Mouse (Mus musculus) embryonic facial prominence, embryonic 15.5 days (tissue): ENCODE data around the gene Traf4. TPM values are rescaled to one million over a fixed set of nuclear protein-coding genes. Genes with fewer than 3 reads are reported as not detected.
"Not testable (repeated sequence)": the region's sequence is repeated elsewhere in the genome, so short reads cannot be mapped to it uniquely, and the experiment has no call there.

Experiments
- ATAC-seq: fragments of 200-750 bp; cut with Nextera tagmentation; 2 replicates; pipeline ENCODE4 v1.8.0; 2017; ENCODE audit warnings: low read depth, moderate TSS enrichment; ENCODE audit not compliant: insufficient number of reproducible peaks, low FRiP score, low TSS enrichment
- H3K27ac ChIP-seq: fragments of 300-500 bp; sonication (generic); replicated peaks from 2 replicates; pipeline ENCODE4 v1.5.1; 2015; ENCODE audit warnings: mild to moderate bottlenecking, inconsistent platforms
- H3K27me3 ChIP-seq: fragments of 300-500 bp; sonication (generic); 2 replicates; pipeline ENCODE4 v1.6.1; 2015; ENCODE audit warnings: inconsistent platforms
- H3K36me3 ChIP-seq: fragments of 300-500 bp; sonication (generic); 2 replicates; pipeline ENCODE4 v1.6.1; 2015; ENCODE audit warnings: mild to moderate bottlenecking, inconsistent platforms
- H3K4me1 ChIP-seq: fragments of 300-500 bp; sonication (generic); 2 replicates; pipeline ENCODE4 v1.6.1; 2015; ENCODE audit warnings: inconsistent platforms
- H3K4me2 ChIP-seq: fragments of 300-500 bp; sonication (generic); replicated peaks from 2 replicates; pipeline ENCODE4 v1.6.1; 2015; ENCODE audit warnings: mild to moderate bottlenecking, inconsistent platforms
- H3K4me3 ChIP-seq: fragments of 300-500 bp; sonication (generic); replicated peaks from 2 replicates; pipeline ENCODE4 v1.5.1; 2015; ENCODE audit warnings: mild to moderate bottlenecking, inconsistent platforms
- H3K9ac ChIP-seq: fragments of 300-500 bp; sonication (generic); 2 replicates; pipeline ENCODE4 v1.6.1; 2015; ENCODE audit warnings: inconsistent platforms
- H3K9me3 ChIP-seq: fragments of 300-500 bp; sonication (generic); replicated peaks from 2 replicates; pipeline ENCODE4 v1.6.1; 2016; ENCODE audit warnings: inconsistent platforms
- WGBS: fragments of 180-500 bp; shearing (Covaris S2); methylation state at CpG from one replicate; pipeline ENCODE4 v1.1.7; 2015; 5-methylcytosine and 5-hydroxymethylcytosine counted together
- polyA plus RNA-seq: library from polyadenylated mRNA; unstranded; fragments of >200 nt; fragmentation: Nextera tagmentation; extraction: Ambion mirVana; gene quantifications from 2 replicates; pipeline ENCODE4 v1.2.1, GENCODE M21; 2015

Gene Traf4
- polyA plus RNA-seq, 1 experiment from 2014 or later, result 89.3 TPM

- H3K27me3 ChIP-seq, result no peaks in the 10 kb centered on the region
Measured at GRCm38 (mm10) chr11:78194411-78195100, 29.2 kb upstream of the Traf4 start.

GRCm38 (mm10) chr11:78193113-78193512 is 27.7 kb upstream of the Traf4 start, which contains the start of gene Proca1:
Proca1 (plus strand) TSS chr11:78193392.
- H3K4me1 ChIP-seq, result peaks cover 28% of the 10 kb centered on the region
- H3K27ac ChIP-seq, result peak within 1 kb of the TSS; percentile 49; the same call in 1 of the 2 replicates
- 70% methylated on average over 1 of the region's 1 CpGs for WGBS
- H3K27me3 ChIP-seq, result no peaks in the 10 kb centered on the region
- peaks cover 29% of the 10 kb centered on the region for H3K36me3 ChIP-seq
- no peak within 1 kb of the TSS for H3K9ac ChIP-seq
- peak within 1 kb of the TSS; percentile 55 for H3K4me3 ChIP-seq
- H3K4me2 ChIP-seq, result peak within 1 kb of the TSS; percentile 81
- ATAC-seq, result no peak
- H3K9me3 ChIP-seq, result no peaks in the 10 kb centered on the region

More at GRCm38 (mm10) chr11:78194411-78195100, 29.2 kb upstream of the Traf4 start:
- Histone ChIP-seq H3K9me3 (no peaks in the 10 kb centered on the region), H3K4me2 (peak overlapping the region; percentile 81), H3K36me3 (peaks cover 29% of the 10 kb centered on the region), H3K9ac (0 out of 2 replicates have a peak overlapping the region, but pooled peaks have one; percentile 9), H3K27ac (peak overlapping the region; percentile 49; the same call in 1 of the 2 replicates), H3K4me3 (peak overlapping the region; percentile 55), H3K4me1 (peaks cover 23% of the 10 kb centered on the region)
- peak; percentile 75 for ATAC-seq
- WGBS, result 2% methylated on average over 30 of the region's 30 CpGs

GRCm38 (mm10) chr11:78190041-78190440 is 24.7 kb upstream of the Traf4 start:
- no peak for ATAC-seq
- Histone ChIP-seq H3K27me3 (no peaks in the 10 kb centered on the region), H3K4me2 (peak overlapping the region; percentile 64), H3K9me3 (no peaks in the 10 kb centered on the region), H3K27ac (peak overlapping the region; percentile 98), H3K4me3 (peak overlapping the region; percentile 72), H3K36me3 (peaks cover 29% of the 10 kb centered on the region), H3K9ac (peak overlapping the region; percentile 82; the same call in 1 of the 2 replicates), H3K4me1 (peaks cover 25% of the 10 kb centered on the region)
- 57% methylated on average over 6 of the region's 6 CpGs for WGBS

GRCm38 (mm10) chr11:78189234-78190040 is 24.0 kb upstream of the Traf4 start:
- WGBS, result under 1% methylated on average over 42 of the region's 42 CpGs
- peaks cover 19% of the 10 kb centered on the region for H3K4me1 ChIP-seq
- peak overlapping the region; percentile 72 for H3K4me3 ChIP-seq
- peak; percentile 82 for ATAC-seq
- peak overlapping the region; percentile 82 for H3K9ac ChIP-seq
- H3K27ac ChIP-seq, result peak overlapping the region; percentile 98
- H3K27me3 ChIP-seq, result no peaks in the 10 kb centered on the region
- peaks cover 31% of the 10 kb centered on the region for H3K36me3 ChIP-seq
- peak overlapping the region; percentile 64 for H3K4me2 ChIP-seq
- H3K9me3 ChIP-seq, result no peaks in the 10 kb centered on the region

GRCm38 (mm10) chr11:78188331-78189233 is 23.2 kb upstream of the Traf4 start, which contains the start of gene Rab34:
Rab34 (plus strand) TSS chr11:78188430.
- peak; percentile 90 for ATAC-seq
- Histone ChIP-seq H3K4me1 (peaks cover 15% of the 10 kb centered on the region), H3K27me3 (no peaks in the 10 kb centered on the region), H3K4me3 (peak within 1 kb of the TSS; percentile 72), H3K9ac (peak within 1 kb of the TSS; percentile 82), H3K36me3 (peaks cover 31% of the 10 kb centered on the region), H3K9me3 (no peaks in the 10 kb centered on the region), H3K4me2 (peak within 1 kb of the TSS; percentile 64), H3K27ac (peak within 1 kb of the TSS; percentile 98)
- WGBS, result under 1% methylated on average over 80 of the region's 80 CpGs

- H3K4me1 ChIP-seq, result peaks cover 33% of the 10 kb centered on the region
- not testable (repeated sequence) for H3K9ac ChIP-seq, H3K4me3 ChIP-seq, H3K27ac ChIP-seq, H3K27me3 ChIP-seq, H3K9me3 ChIP-seq, H3K4me2 ChIP-seq, ATAC-seq
- 94% methylated on average over 6 of the region's 6 CpGs for WGBS
- H3K36me3 ChIP-seq, result peaks cover 27% of the 10 kb centered on the region
Measured at GRCm38 (mm10) chr11:78184702-78185101, 19.3 kb upstream of the Traf4 start.

GRCm38 (mm10) chr11:78183884-78184514 is 18.6 kb upstream of the Traf4 start:
- peaks cover 30% of the 10 kb centered on the region for H3K36me3 ChIP-seq
- peak overlapping the region; percentile 97 for H3K4me3 ChIP-seq
- 46% methylated on average over 10 of the region's 10 CpGs for WGBS
- H3K9me3 ChIP-seq, result no peaks in the 10 kb centered on the region
- H3K4me1 ChIP-seq, result peaks cover 34% of the 10 kb centered on the region
- H3K9ac ChIP-seq, result no peak overlapping the region
- H3K27ac ChIP-seq, result peak overlapping the region; percentile 61
- no peak for ATAC-seq
- peak overlapping the region; percentile 62 for H3K4me2 ChIP-seq
- H3K27me3 ChIP-seq, result no peaks in the 10 kb centered on the region

GRCm38 (mm10) chr11:78182961-78183844 is 17.8 kb upstream of the Traf4 start, which contains the start of gene Rpl23a:
Rpl23a (minus strand) TSS chr11:78183584.
- Histone ChIP-seq H3K9ac (peak within 1 kb of the TSS; percentile 98), H3K36me3 (peaks cover 30% of the 10 kb centered on the region), H3K9me3 (no peaks in the 10 kb centered on the region), H3K4me1 (peaks cover 34% of the 10 kb centered on the region), H3K4me2 (peak within 1 kb of the TSS; percentile 62), H3K4me3 (peak within 1 kb of the TSS; percentile 97), H3K27me3 (no peaks in the 10 kb centered on the region), H3K27ac (peak within 1 kb of the TSS; percentile 97)
- whole genome bisulfite sequencing, result under 1% methylated on average over 38 of the region's 38 CpGs
- ATAC-seq, result peak; percentile 89

- Histone ChIP-seq H3K27ac (peak overlapping the region; percentile 97), H3K4me3 (peak overlapping the region; percentile 97)
Measured at GRCm38 (mm10) chr11:78182450-78182849, 17.1 kb upstream of the Traf4 start.

More at GRCm38 (mm10) chr11:78182450-78182849, 17.1 kb upstream of the Traf4 start:
- ATAC-seq, result no peak
- Histone ChIP-seq H3K36me3 (peaks cover 30% of the 10 kb centered on the region), H3K27me3 (no peaks in the 10 kb centered on the region), H3K4me1 (peaks cover 37% of the 10 kb centered on the region), H3K4me2 (peak overlapping the region; percentile 62), H3K9me3 (no peaks in the 10 kb centered on the region), H3K9ac (peak overlapping the region; percentile 98)
- 5% methylated on average over 7 of the region's 7 CpGs for WGBS
